10 mouse cellular contexts compared by ENCODE assay signal in genomic region chr16:32280211-32280610, GRCm38 (mm10). TPM values are rescaled to one million over a fixed set of nuclear protein-coding genes. Genes with fewer than 3 reads are reported as not detected.
DNase-seq lines count a peak whose midpoint lies in the region; ATAC-seq lines count a peak whose summit lies in the region.
"Had no signal": no experiment of that assay in that cellular context is flagged by ENCODE, and none has a peak within 500 bp of the region (broad histone marks: within the 10 kb centered on the region; RNA-seq: fewer than 3 reads in every experiment).

No protein-coding gene starts in this region.

- 94% methylated on average over 8 of the region's 8 CpGs for WGBS in neural tube, embryonic 11.5 days
- 95% methylated on average over 8 of the region's 8 CpGs for WGBS in hindbrain, embryonic 12.5 days
- WGBS in liver, embryonic 16.5 days (ENCODE audit: insufficient replicate concordance): 92% methylated on average over 8 of the region's 8 CpGs

- peaks cover 10% of the 10 kb centered on the region; the same call in 1 of the 2 replicates for H3K4me1 ChIP-seq in neural tube, embryonic 11.5 days (ENCODE audit: control insufficient read depth, insufficient read depth, low read length)
- H3K4me1 ChIP-seq in hindbrain, embryonic 12.5 days: peaks cover 27% of the 10 kb centered on the region
- peaks cover 19% of the 10 kb centered on the region for H3K4me1 ChIP-seq in liver, embryonic 16.5 days (ENCODE audit: control insufficient read depth, low read depth, low read length)

- no peaks in the 10 kb centered on the region for H3K9me3 ChIP-seq in neural tube, embryonic 11.5 days (ENCODE audit: control insufficient read depth, low read length)
- H3K9me3 ChIP-seq in hindbrain, embryonic 12.5 days (replicated peaks): 0 out of 2 replicates have a peak, but pooled peaks cover 4% of the 10 kb centered on the region
- no peaks in the 10 kb centered on the region for H3K9me3 ChIP-seq in liver, embryonic 16.5 days (replicated peaks; ENCODE audit: control insufficient read depth, low read length)

- no peak overlapping the region for H3K27ac ChIP-seq in neural tube, embryonic 11.5 days (ENCODE audit: low read depth, low read length)
- no peak overlapping the region for H3K27ac ChIP-seq in hindbrain, embryonic 12.5 days
- H3K27ac ChIP-seq in liver, embryonic 16.5 days (ENCODE audit: low read length): no peak overlapping the region

- no peaks in the 10 kb centered on the region; the same call in 1 of the 2 replicates for H3K36me3 ChIP-seq in neural tube, embryonic 11.5 days (ENCODE audit: control insufficient read depth, insufficient read depth, low read length)
- peaks cover 28% of the 10 kb centered on the region for H3K36me3 ChIP-seq in hindbrain, embryonic 12.5 days
- H3K36me3 ChIP-seq in liver, embryonic 16.5 days (ENCODE audit: control insufficient read depth, insufficient read depth): peaks cover 32% of the 10 kb centered on the region

- H3K4me3 ChIP-seq in neural tube, embryonic 11.5 days (ENCODE audit: low read depth, low read length): no peak overlapping the region
- H3K4me3 ChIP-seq in hindbrain, embryonic 12.5 days: peak overlapping the region; percentile 12; the same call in 1 of the 2 replicates
- H3K4me3 ChIP-seq in liver, embryonic 16.5 days (ENCODE audit: low read depth, low read length): no peak overlapping the region

- H3K9ac ChIP-seq in neural tube, embryonic 11.5 days (ENCODE audit: low read length): no peak overlapping the region
- H3K9ac ChIP-seq in hindbrain, embryonic 12.5 days: 0 out of 2 replicates have a peak overlapping the region, but pooled peaks have one; percentile 8
- no peak overlapping the region for H3K9ac ChIP-seq in liver, embryonic 16.5 days (ENCODE audit: low read depth, low read length)

- peak overlapping the region; percentile 24 for H3K4me2 ChIP-seq in neural tube, embryonic 11.5 days (ENCODE audit: low read depth)
- H3K4me2 ChIP-seq in hindbrain, embryonic 12.5 days (replicated peaks): peak overlapping the region; percentile 73
- peak overlapping the region; percentile 12; the same call in 1 of the 2 replicates for H3K4me2 ChIP-seq in liver, embryonic 16.5 days (ENCODE audit: low read depth, low read length)

- H3K27me3 ChIP-seq in neural tube, embryonic 11.5 days (ENCODE audit: control insufficient read depth, insufficient read depth, low read length): no peaks in the 10 kb centered on the region
- no peaks in the 10 kb centered on the region for H3K27me3 ChIP-seq in hindbrain, embryonic 12.5 days
- no peaks in the 10 kb centered on the region for H3K27me3 ChIP-seq in liver, embryonic 16.5 days (ENCODE audit: control insufficient read depth, insufficient read depth, low read depth, low read length)

- DNase-seq in neural tube, embryonic 11.5 days (ENCODE audit: low spot score): no peak
- no peak for DNase-seq in neural tube, embryonic 10.5 days (ENCODE audit: extremely low spot score, low spot score)
- DNase-seq in layer of hippocampus, postnatal 10 days (ENCODE audit: low spot score in 2 of 2): no peak
- DNase-seq in frontal cortex, postnatal 36 days (ENCODE audit: low spot score in 2 of 2): no peak
- no peak for DNase-seq in kidney, adult 11 months
- DNase-seq: lung, postnatal 36 days had no signal

- no peak for ATAC-seq in neural tube, embryonic 11.5 days (ENCODE audit: insufficient read depth, low FRiP score, low TSS enrichment)
- ATAC-seq in hindbrain, embryonic 12.5 days (ENCODE audit: low FRiP score): no peak
- ATAC-seq in liver, embryonic 16.5 days (ENCODE audit: low read depth): no peak
- no peak for ATAC-seq in CD4-positive, CD25-positive, alpha-beta regulatory T cell, adult 4 months

RNA-seq across cellular contexts. Expression of gene Rnf168, which starts 3.0 kb away (rescaled TPM):
- 23.6 and 23.9 TPM in 2 replicates for polyA plus RNA-seq in neural tube, embryonic 11.5 days (2014; fragmentation: Nextera tagmentation; extraction: Ambion mirVana)
- polyA plus RNA-seq in hindbrain, embryonic 12.5 days (2016; fragmentation: Nextera tagmentation; extraction: Ambion mirVana): 32.7 and 33.9 TPM in 2 replicates
- polyA plus RNA-seq in liver, embryonic 16.5 days (2015; fragmentation: Nextera tagmentation; extraction: Ambion mirVana): 10.9 and 11.9 TPM in 2 replicates
- 1 to 10 TPM; 7.7 to 8.1 TPM for polyA plus RNA-seq in CD4-positive, CD25-positive, alpha-beta regulatory T cell, adult 4 months (2017; shearing (Covaris generic))
- 10 to 100 TPM; 27.2 to 27.5 TPM for total RNA-seq in layer of hippocampus, postnatal 10 days (2021)

RNA-seq across cellular contexts. Expression of gene Smco1, which starts 8.9 kb away (rescaled TPM):
- not detected in 2 replicates for polyA plus RNA-seq in neural tube, embryonic 11.5 days (2014; fragmentation: Nextera tagmentation; extraction: Ambion mirVana)
- 0.14 TPM in 1 of 2 replicates, not detected in the other for polyA plus RNA-seq in hindbrain, embryonic 12.5 days (2016; fragmentation: Nextera tagmentation; extraction: Ambion mirVana)
- polyA plus RNA-seq in liver, embryonic 16.5 days (2015; fragmentation: Nextera tagmentation; extraction: Ambion mirVana): not detected in 2 replicates
- not detected for polyA plus RNA-seq in CD4-positive, CD25-positive, alpha-beta regulatory T cell, adult 4 months (2017; shearing (Covaris generic))
- total RNA-seq in layer of hippocampus, postnatal 10 days (2021): under 1 TPM in 1 of 2 experiments, not detected in 1; 0.25 TPM
- polyA plus RNA-seq: kidney, embryonic 16.5 days had no signal

RNA-seq across cellular contexts. Expression of gene Wdr53, which starts 33.2 kb away (rescaled TPM):
- polyA plus RNA-seq in neural tube, embryonic 11.5 days (2014; fragmentation: Nextera tagmentation; extraction: Ambion mirVana): 19.2 and 19.4 TPM in 2 replicates
- polyA plus RNA-seq in hindbrain, embryonic 12.5 days (2016; fragmentation: Nextera tagmentation; extraction: Ambion mirVana): 17.1 and 18.5 TPM in 2 replicates
- polyA plus RNA-seq in liver, embryonic 16.5 days (2015; fragmentation: Nextera tagmentation; extraction: Ambion mirVana): 9.8 and 11.4 TPM in 2 replicates
- polyA plus RNA-seq in CD4-positive, CD25-positive, alpha-beta regulatory T cell, adult 4 months (2017; shearing (Covaris generic)): 10 to 100 TPM; 21.4 to 22.3 TPM
- total RNA-seq in layer of hippocampus, postnatal 10 days (2021): 10 to 100 TPM; 11.9 to 14.3 TPM

RNA-seq across cellular contexts. Expression of gene Fbxo45, which starts 33.3 kb away (rescaled TPM):
- 21.8 and 24.9 TPM in 2 replicates for polyA plus RNA-seq in neural tube, embryonic 11.5 days (2014; fragmentation: Nextera tagmentation; extraction: Ambion mirVana)
- polyA plus RNA-seq in hindbrain, embryonic 12.5 days (2016; fragmentation: Nextera tagmentation; extraction: Ambion mirVana): 26.1 and 28.4 TPM in 2 replicates
- polyA plus RNA-seq in liver, embryonic 16.5 days (2015; fragmentation: Nextera tagmentation; extraction: Ambion mirVana): 1.5 and 1.6 TPM in 2 replicates
- polyA plus RNA-seq in CD4-positive, CD25-positive, alpha-beta regulatory T cell, adult 4 months (2017; shearing (Covaris generic)): 1 to 10 TPM; 5.3 to 5.5 TPM
- total RNA-seq in layer of hippocampus, postnatal 10 days (2021): 10 to 100 TPM; 40.0 to 40.2 TPM

RNA-seq across cellular contexts. Expression of gene Ubxn7, which starts 51.8 kb away (rescaled TPM):
- 22.7 and 28.9 TPM in 2 replicates for polyA plus RNA-seq in neural tube, embryonic 11.5 days (2014; fragmentation: Nextera tagmentation; extraction: Ambion mirVana)
- 31.6 and 34.0 TPM in 2 replicates for polyA plus RNA-seq in hindbrain, embryonic 12.5 days (2016; fragmentation: Nextera tagmentation; extraction: Ambion mirVana)
- 10.2 TPM in 2 replicates for polyA plus RNA-seq in liver, embryonic 16.5 days (2015; fragmentation: Nextera tagmentation; extraction: Ambion mirVana)
- 10 to 100 TPM; 15.4 to 22.3 TPM for polyA plus RNA-seq in CD4-positive, CD25-positive, alpha-beta regulatory T cell, adult 4 months (2017; shearing (Covaris generic))
- 10 to 100 TPM; 50.7 to 64.1 TPM for total RNA-seq in layer of hippocampus, postnatal 10 days (2021)

Comparison
In these comparisons a context has a peak if more than half of its experiments do, and no peak if none do; other contexts are left out.
1. H3K4me2 ChIP-seq: peak in every context shown above with its lines; median percentile 73 in hindbrain, embryonic 12.5 days; 24 in neural tube, embryonic 11.5 days; 12 in liver, embryonic 16.5 days.